Mouse (Mus musculus) heart, embryonic 12.5 days (tissue): ENCODE measurements around the gene Neu4. TPM values are rescaled to one million over a fixed set of nuclear protein-coding genes. Genes with fewer than 3 reads are reported as not detected.
"Not testable (repeated sequence)": the region's sequence is repeated elsewhere in the genome, so short reads cannot be mapped to it uniquely, and the experiment has no call there.

ENCODE experiments used
- ATAC-seq: fragments of 200-750 bp; cut with Nextera tagmentation; 2 replicates; pipeline ENCODE4 v1.8.0; 2017; ENCODE audit warnings: moderate TSS enrichment, moderate library complexity; ENCODE audit not compliant: insufficient number of reproducible peaks, low FRiP score
- H3K27ac ChIP-seq: fragments of 300-500 bp; sonication (generic); 2 replicates; pipeline ENCODE4 v1.5.1; 2016; ENCODE audit warnings: mild to moderate bottlenecking, moderate library complexity; ENCODE audit not compliant: poor library complexity, severe bottlenecking
- H3K27me3 ChIP-seq: fragments of 300-500 bp; sonication (generic); replicated peaks from 2 replicates; pipeline ENCODE4 v1.6.1; 2016; ENCODE audit warnings: mild to moderate bottlenecking, moderate library complexity
- H3K36me3 ChIP-seq: fragments of 300-500 bp; sonication (generic); 2 replicates; pipeline ENCODE4 v1.6.1; 2016; ENCODE audit warnings: mild to moderate bottlenecking, moderate library complexity
- H3K4me1 ChIP-seq: fragments of 300-500 bp; sonication (generic); replicated peaks from 2 replicates; pipeline ENCODE4 v1.6.1; 2016; ENCODE audit warnings: mild to moderate bottlenecking
- H3K4me2 ChIP-seq: fragments of 300-500 bp; sonication (generic); 2 replicates; pipeline ENCODE4 v1.6.1; 2016; ENCODE audit warnings: mild to moderate bottlenecking, moderate library complexity
- H3K4me3 ChIP-seq: fragments of 300-500 bp; sonication (generic); 2 replicates; pipeline ENCODE4 v1.5.1; 2016; ENCODE audit warnings: mild to moderate bottlenecking
- H3K9ac ChIP-seq: fragments of 300-500 bp; sonication (generic); 2 replicates; pipeline ENCODE4 v1.6.1; 2016; ENCODE audit warnings: mild to moderate bottlenecking, moderate library complexity
- H3K9me3 ChIP-seq: fragments of 300-500 bp; sonication (generic); replicated peaks from 2 replicates; pipeline ENCODE4 v1.6.1; 2016; ENCODE audit warnings: mild to moderate bottlenecking, moderate library complexity
- WGBS: fragments of 180-500 bp; shearing (Covaris S2); methylation state at CpG from one replicate; pipeline ENCODE4 v1.1.7; 2016; 5-methylcytosine and 5-hydroxymethylcytosine counted together
- polyA plus RNA-seq: library from polyadenylated mRNA; unstranded; fragments of >200 nt; fragmentation: Nextera tagmentation; extraction: Ambion mirVana; gene quantifications from 2 replicates; pipeline ENCODE4 v1.2.1, GENCODE M21; 2016

Neu4 gene
- polyA plus RNA-seq: not detected in 2 replicates

DNA sequence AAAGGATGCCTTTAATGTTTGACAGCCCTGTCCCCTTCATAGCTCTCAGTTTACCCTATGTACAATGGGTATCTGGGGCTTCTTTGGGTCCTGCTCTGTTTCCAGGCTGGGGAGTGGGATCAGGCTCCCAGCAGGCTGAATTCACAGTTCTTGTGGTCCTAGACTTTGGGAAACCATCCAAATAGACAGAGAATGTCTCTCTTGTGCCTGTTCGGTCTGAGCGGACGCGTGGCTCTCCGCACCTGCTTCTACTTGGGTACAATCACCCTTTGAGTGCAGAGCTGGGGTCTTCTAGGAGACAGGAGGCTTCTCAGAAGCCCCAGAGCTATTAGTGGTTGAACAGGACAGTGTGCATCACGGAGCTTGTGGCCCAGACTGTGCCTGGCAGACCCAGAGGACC, at the start of gene Neu4:
Gene Neu4 (plus strand): TSS at position 301 of the 400 bp plus-strand sequence.
- H3K9me3 ChIP-seq: no peaks in the 10 kb centered on the region
- H3K4me1 ChIP-seq: no peaks in the 10 kb centered on the region
- no peaks in the 10 kb centered on the region for H3K36me3 ChIP-seq
- no peak within 1 kb of the TSS for H3K27ac ChIP-seq
- ATAC-seq: no peak
- H3K4me3 ChIP-seq: no peak within 1 kb of the TSS
- H3K27me3 ChIP-seq: peaks cover 4% of the 10 kb centered on the region; the same call in 1 of the 2 replicates
- WGBS: 87% methylated on average over 6 of the region's 6 CpGs
- no peak within 1 kb of the TSS for H3K4me2 ChIP-seq
- no peak within 1 kb of the TSS for H3K9ac ChIP-seq

- not testable (repeated sequence) for H3K4me3 ChIP-seq, H3K9ac ChIP-seq, H3K4me2 ChIP-seq, H3K27me3 ChIP-seq, H3K4me1 ChIP-seq, H3K36me3 ChIP-seq, H3K9me3 ChIP-seq, H3K27ac ChIP-seq, ATAC-seq
- WGBS: no CpG with 5 or more reads among the region's 4 CpGs
Measured at GRCm38 (mm10) chr1:93970797-93971196, 49.5 kb upstream of the Neu4 start.

GRCm38 (mm10) chr1:93975764-93976163, 44.5 kb upstream of the Neu4 start:
- H3K27ac ChIP-seq, H3K9me3 ChIP-seq, H3K4me1 ChIP-seq, H3K9ac ChIP-seq, H3K4me2 ChIP-seq, H3K4me3 ChIP-seq, H3K27me3 ChIP-seq, ATAC-seq, H3K36me3 ChIP-seq: not testable (repeated sequence)
- 69% methylated on average over 3 of the region's 4 CpGs for WGBS

- not testable (repeated sequence) for H3K27ac ChIP-seq, H3K9me3 ChIP-seq, H3K27me3 ChIP-seq, ATAC-seq, H3K4me1 ChIP-seq, H3K4me2 ChIP-seq, H3K4me3 ChIP-seq, H3K36me3 ChIP-seq, H3K9ac ChIP-seq
- no CpG with 5 or more reads among the region's 7 CpGs for WGBS
Measured at GRCm38 (mm10) chr1:93978287-93978686, 42.0 kb upstream of the Neu4 start.

GRCm38 (mm10) chr1:93980932-93981331, 39.3 kb upstream of the Neu4 start:
- not testable (repeated sequence) for H3K36me3 ChIP-seq, H3K27ac ChIP-seq, H3K9me3 ChIP-seq, H3K4me3 ChIP-seq, H3K9ac ChIP-seq, H3K4me2 ChIP-seq, H3K4me1 ChIP-seq, H3K27me3 ChIP-seq
- 0 out of 2 replicates have a peak, but pooled peaks have one; percentile 12 for ATAC-seq
- WGBS: 100% methylated on average over 1 of the region's 2 CpGs

- 20% methylated on average over 3 of the region's 3 CpGs for WGBS
Measured at GRCm38 (mm10) chr1:93986167-93986566, 34.1 kb upstream of the Neu4 start.

GRCm38 (mm10) chr1:93988786-93989185, 31.5 kb upstream of the Neu4 start:
- ATAC-seq: no peak
- H3K4me1 ChIP-seq: no peaks in the 10 kb centered on the region
- no peak overlapping the region for H3K9ac ChIP-seq
- no peak overlapping the region for H3K4me3 ChIP-seq
- WGBS: 39% methylated on average over 3 of the region's 3 CpGs
- H3K27ac ChIP-seq: no peak overlapping the region
- H3K36me3 ChIP-seq: no peaks in the 10 kb centered on the region
- H3K4me2 ChIP-seq: no peak overlapping the region
- no peaks in the 10 kb centered on the region for H3K27me3 ChIP-seq
- no peaks in the 10 kb centered on the region for H3K9me3 ChIP-seq

More at GRCm38 (mm10) chr1:93986167-93986566, 34.1 kb upstream of the Neu4 start:
- no peak overlapping the region for H3K4me2 ChIP-seq
- no peak overlapping the region for H3K9ac ChIP-seq
- H3K4me3 ChIP-seq: no peak overlapping the region
- no peak for ATAC-seq
- no peak overlapping the region for H3K27ac ChIP-seq
- no peaks in the 10 kb centered on the region for H3K36me3 ChIP-seq
- H3K27me3 ChIP-seq: no peaks in the 10 kb centered on the region
- no peaks in the 10 kb centered on the region for H3K4me1 ChIP-seq
- H3K9me3 ChIP-seq: no peaks in the 10 kb centered on the region

DNA sequence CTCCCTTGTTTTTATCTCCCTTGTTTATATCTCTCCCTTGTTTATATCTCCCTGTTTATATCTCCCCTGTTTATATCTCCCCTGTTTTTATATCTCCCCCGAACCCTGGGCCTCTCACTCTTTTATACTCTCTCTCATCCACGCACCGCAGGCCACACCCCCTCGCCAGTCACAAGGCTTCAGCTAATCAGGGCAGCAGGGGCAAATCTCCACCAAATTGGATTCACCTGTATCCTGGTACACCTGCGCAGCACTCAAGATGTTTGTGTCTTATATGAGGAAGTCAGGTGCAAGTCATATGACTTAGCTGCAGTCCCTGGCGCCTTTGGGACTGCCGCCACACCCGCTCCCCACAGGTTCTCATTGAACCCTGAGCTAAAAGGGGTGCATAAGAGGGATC, 30.0 kb upstream of the Neu4 start, which contains the start of gene Gal3st2c:
Gene Gal3st2c (plus strand): TSS at position 301 of the 400 bp plus-strand sequence.
- H3K36me3 ChIP-seq, H3K4me1 ChIP-seq, H3K27ac ChIP-seq, H3K4me3 ChIP-seq, H3K9ac ChIP-seq, H3K4me2 ChIP-seq, H3K27me3 ChIP-seq, H3K9me3 ChIP-seq, ATAC-seq: not testable (repeated sequence)
- 85% methylated on average over 7 of the region's 8 CpGs for WGBS

DNA sequence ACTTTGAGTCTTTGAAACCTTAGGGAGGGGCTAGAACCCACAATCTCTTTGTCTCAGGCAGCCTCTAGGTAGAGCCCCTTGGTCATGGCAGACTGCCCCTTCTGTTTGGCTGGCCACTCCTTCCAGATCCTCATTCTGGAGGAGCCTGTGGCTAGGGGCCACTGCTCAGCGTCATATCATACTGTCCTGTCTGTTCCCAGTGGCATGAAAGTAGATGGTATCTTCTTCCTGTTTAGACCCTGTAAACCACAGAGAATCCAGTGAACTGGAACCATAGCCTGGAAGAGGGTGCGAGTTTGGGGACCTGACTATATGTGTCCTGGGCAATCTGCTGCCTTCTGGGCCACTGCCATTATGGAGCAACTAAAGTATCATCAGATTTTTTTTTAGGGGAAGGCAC, 29.2 kb upstream of the Neu4 start:
- H3K4me1 ChIP-seq, H3K4me2 ChIP-seq, H3K36me3 ChIP-seq, ATAC-seq, H3K27me3 ChIP-seq, H3K9me3 ChIP-seq, H3K4me3 ChIP-seq, H3K9ac ChIP-seq, H3K27ac ChIP-seq: not testable (repeated sequence)
- WGBS: 70% methylated on average over 2 of the region's 2 CpGs

- not testable (repeated sequence) for H3K4me1 ChIP-seq, H3K36me3 ChIP-seq, H3K4me2 ChIP-seq, ATAC-seq, H3K9ac ChIP-seq, H3K9me3 ChIP-seq, H3K27ac ChIP-seq, H3K4me3 ChIP-seq, H3K27me3 ChIP-seq
- WGBS: 67% methylated on average over 3 of the region's 3 CpGs
Measured at GRCm38 (mm10) chr1:93991491-93991890, 28.8 kb upstream of the Neu4 start.

DNA sequence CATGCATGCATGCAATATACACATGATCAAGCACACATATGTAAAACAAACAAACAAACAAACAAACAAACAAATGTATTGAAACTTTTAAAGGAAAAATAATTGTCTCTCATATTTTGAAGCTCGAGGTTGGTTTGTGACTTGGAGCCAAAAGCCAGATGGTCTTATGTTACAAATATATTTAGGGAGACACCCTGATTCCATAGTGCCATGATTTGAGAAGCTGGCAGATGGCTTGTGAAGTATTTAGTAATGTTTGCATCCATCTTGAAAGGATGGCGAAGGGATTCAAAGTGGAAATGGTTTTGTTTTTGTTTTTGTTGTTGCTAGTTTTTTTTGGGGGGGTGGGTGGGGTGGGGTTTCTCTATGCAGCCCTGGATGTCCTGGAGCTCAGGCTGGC, 19.2 kb upstream of the Neu4 start:
- Histone ChIP-seq H3K4me2 (no peak overlapping the region), H3K9ac (no peak overlapping the region), H3K27me3 (no peaks in the 10 kb centered on the region), H3K27ac (no peak overlapping the region), H3K4me1 (no peaks in the 10 kb centered on the region), H3K9me3 (no peaks in the 10 kb centered on the region), H3K4me3 (no peak overlapping the region), H3K36me3 (no peaks in the 10 kb centered on the region)
- WGBS: 75% methylated on average over 2 of the region's 2 CpGs
- no peak for ATAC-seq

- not testable (repeated sequence) for H3K4me1 ChIP-seq, H3K4me3 ChIP-seq, H3K27ac ChIP-seq, H3K4me2 ChIP-seq, H3K27me3 ChIP-seq, H3K9ac ChIP-seq, H3K9me3 ChIP-seq, ATAC-seq, H3K36me3 ChIP-seq
- WGBS: 55% methylated on average over 2 of the region's 2 CpGs
Measured at GRCm38 (mm10) chr1:94005954-94006506, 14.2 kb upstream of the Neu4 start.
